8 mouse cellular contexts compared by ENCODE assay signal in the genomic region with DNA sequence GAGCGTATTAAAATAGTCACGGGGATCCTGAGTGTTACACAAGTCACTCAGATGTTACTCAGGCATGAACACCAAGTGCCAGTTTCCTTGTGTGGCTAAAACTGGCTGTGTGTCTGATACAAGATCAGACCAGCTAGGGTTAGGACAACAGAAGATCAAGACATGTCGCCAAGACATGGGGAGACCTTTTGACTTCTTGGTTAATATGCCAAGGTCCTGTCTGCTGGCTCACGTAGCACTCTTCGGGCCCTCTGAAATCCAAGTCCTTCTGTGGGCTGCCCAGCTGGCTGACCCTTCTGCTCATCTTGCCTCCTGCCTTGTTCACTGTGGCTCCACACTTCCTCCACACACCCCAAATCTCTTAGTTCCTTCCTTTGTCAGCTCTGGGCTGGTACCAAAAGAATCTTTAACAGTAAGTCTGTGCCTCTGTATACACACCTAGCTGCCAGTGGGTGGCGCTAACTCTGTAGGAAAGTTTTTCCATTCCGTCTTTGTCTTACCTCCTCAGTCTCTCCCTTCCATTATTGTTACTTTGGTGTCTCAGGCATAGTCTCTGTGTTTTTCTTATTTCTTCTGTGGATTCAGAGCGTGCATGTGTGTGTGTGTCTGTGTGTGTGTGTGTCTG. TPM values are rescaled to one million over a fixed set of nuclear protein-coding genes. Genes with fewer than 3 reads are reported as not detected.
A peak's percentile ranks its signal among the peaks of the same experiment; 100 is the strongest.
DNase-seq lines count a peak whose midpoint lies in the region; ATAC-seq and TF ChIP-seq lines count a peak whose summit lies in the region.

No protein-coding gene starts in this region.

- no peaks in the 10 kb centered on the region for H3K27me3 ChIP-seq in hindbrain, embryonic 11.5 days (ENCODE audit: control insufficient read depth, insufficient read depth, low read length)
- no peaks in the 10 kb centered on the region for H3K27me3 ChIP-seq in hindbrain, embryonic 16.5 days (replicated peaks; ENCODE audit: control insufficient read depth, insufficient read depth, low read length)
- no peaks in the 10 kb centered on the region for H3K27me3 ChIP-seq in embryonic facial prominence, embryonic 13.5 days
- no peaks in the 10 kb centered on the region for H3K27me3 ChIP-seq in midbrain, postnatal 0 days (ENCODE audit: insufficient read depth, low read length)

- no peak overlapping the region for H3K27ac ChIP-seq in hindbrain, embryonic 11.5 days (ENCODE audit: low read depth, low read length)
- no peak overlapping the region for H3K27ac ChIP-seq in hindbrain, embryonic 16.5 days (ENCODE audit: low read depth, low read length)
- 0 out of 2 replicates have a peak overlapping the region, but pooled peaks have one; percentile 0 for H3K27ac ChIP-seq in embryonic facial prominence, embryonic 13.5 days
- no peak overlapping the region for H3K27ac ChIP-seq in midbrain, postnatal 0 days (ENCODE audit: low read depth, low read length)

- H3K4me2 ChIP-seq in hindbrain, embryonic 11.5 days (replicated peaks; ENCODE audit: low read depth, low read length) = no peak overlapping the region
- no peak overlapping the region for H3K4me2 ChIP-seq in hindbrain, embryonic 16.5 days (ENCODE audit: low read length)
- H3K4me2 ChIP-seq in embryonic facial prominence, embryonic 13.5 days = no peak overlapping the region
- no peak overlapping the region for H3K4me2 ChIP-seq in midbrain, postnatal 0 days (ENCODE audit: low read depth, low read length, poor library complexity, severe bottlenecking)

- no peak overlapping the region for H3K9ac ChIP-seq in hindbrain, embryonic 11.5 days (ENCODE audit: low read depth, low read length)
- no peak overlapping the region for H3K9ac ChIP-seq in hindbrain, embryonic 16.5 days (ENCODE audit: low read depth, low read length)
- H3K9ac ChIP-seq in embryonic facial prominence, embryonic 13.5 days = no peak overlapping the region
- no peak overlapping the region for H3K9ac ChIP-seq in midbrain, postnatal 0 days (replicated peaks; ENCODE audit: low read length, poor library complexity, severe bottlenecking)

- ATAC-seq in hindbrain, embryonic 11.5 days (ENCODE audit: low FRiP score) = no peak
- no peak; the same call in 1 of the 2 replicates for ATAC-seq in hindbrain, embryonic 16.5 days
- ATAC-seq in embryonic facial prominence, embryonic 13.5 days (ENCODE audit: insufficient number of reproducible peaks, insufficient read depth, low FRiP score, low TSS enrichment, low read depth) = no peak
- ATAC-seq in midbrain, postnatal 0 days (ENCODE audit: low FRiP score) = no peak

- peak; percentile 51 for DNase-seq in hindbrain, embryonic 11.5 days (ENCODE audit: low spot score)
- peak; percentile 36 for DNase-seq in urinary bladder, postnatal 25 days (ENCODE audit: low spot score)
- DNase-seq in urinary bladder, adult 2 months (ENCODE audit: low spot score) = no peak
- DNase-seq in midbrain, postnatal 0 days (ENCODE audit: low spot score) = peak; percentile 53
- no peak for DNase-seq in right cerebral cortex, postnatal 36 days (ENCODE audit: low spot score in 2 of 2)
- DNase-seq in layer of hippocampus, adult 8-10 months (ENCODE audit: low spot score in 2 of 2) = no peak

- H3K4me3 ChIP-seq in hindbrain, embryonic 11.5 days (ENCODE audit: low read depth, low read length) = no peak overlapping the region
- no peak overlapping the region for H3K4me3 ChIP-seq in hindbrain, embryonic 16.5 days (ENCODE audit: low read length)
- H3K4me3 ChIP-seq in embryonic facial prominence, embryonic 13.5 days = no peak overlapping the region
- H3K4me3 ChIP-seq in midbrain, postnatal 0 days (ENCODE audit: low read depth, low read length) = no peak overlapping the region

- H3K9me3 ChIP-seq in hindbrain, embryonic 11.5 days (ENCODE audit: control insufficient read depth, low read length) = no peaks in the 10 kb centered on the region
- H3K9me3 ChIP-seq in hindbrain, embryonic 16.5 days (ENCODE audit: control insufficient read depth, low read length) = no peaks in the 10 kb centered on the region
- no peaks in the 10 kb centered on the region for H3K9me3 ChIP-seq in embryonic facial prominence, embryonic 13.5 days
- no peaks in the 10 kb centered on the region for H3K9me3 ChIP-seq in midbrain, postnatal 0 days (ENCODE audit: low read length)

- TF ChIP-seq CTCF in midbrain, postnatal 0 days (IDR thresholded peaks at IDR 0.05) = peak; percentile 69

- 70% methylated on average over 8 of the region's 8 CpGs for WGBS in hindbrain, embryonic 11.5 days
- WGBS in hindbrain, embryonic 16.5 days = 72% methylated on average over 8 of the region's 8 CpGs
- 65% methylated on average over 8 of the region's 8 CpGs for WGBS in embryonic facial prominence, embryonic 13.5 days
- WGBS in midbrain, postnatal 0 days = 71% methylated on average over 8 of the region's 8 CpGs

- H3K4me1 ChIP-seq in hindbrain, embryonic 11.5 days (replicated peaks; ENCODE audit: control insufficient read depth, insufficient read depth, low read length) = peaks cover 3% of the 10 kb centered on the region; the same call in 1 of the 2 replicates
- H3K4me1 ChIP-seq in hindbrain, embryonic 16.5 days (ENCODE audit: control insufficient read depth, insufficient read depth, low read depth, low read length) = peaks cover 4% of the 10 kb centered on the region
- peaks cover 32% of the 10 kb centered on the region for H3K4me1 ChIP-seq in embryonic facial prominence, embryonic 13.5 days
- H3K4me1 ChIP-seq in midbrain, postnatal 0 days (ENCODE audit: insufficient read depth, low read length) = no peaks in the 10 kb centered on the region

- no peaks in the 10 kb centered on the region for H3K36me3 ChIP-seq in hindbrain, embryonic 11.5 days (ENCODE audit: control insufficient read depth, insufficient read depth, low read length)
- no peaks in the 10 kb centered on the region for H3K36me3 ChIP-seq in hindbrain, embryonic 16.5 days (ENCODE audit: control insufficient read depth, insufficient read depth, low read length)
- 0 out of 2 replicates have a peak, but pooled peaks cover 8% of the 10 kb centered on the region for H3K36me3 ChIP-seq in embryonic facial prominence, embryonic 13.5 days
- peaks cover 5% of the 10 kb centered on the region; the same call in 1 of the 2 replicates for H3K36me3 ChIP-seq in midbrain, postnatal 0 days (ENCODE audit: insufficient read depth, low read length)

RNA-seq across cellular contexts. Expression of gene Ptpn3, which starts 38.5 kb away (rescaled TPM):
- 1.9 and 3.4 TPM in 2 replicates for polyA plus RNA-seq in hindbrain, embryonic 11.5 days (2014; fragmentation: Nextera tagmentation; extraction: Ambion mirVana)
- 2.8 and 4.2 TPM in 2 replicates for polyA plus RNA-seq in hindbrain, embryonic 16.5 days (2015; fragmentation: Nextera tagmentation; extraction: Ambion mirVana)
- polyA plus RNA-seq in urinary bladder, adult 2 months (2012; rRNA removed) = 22.1 and 23.5 TPM in 2 replicates
- 4.9 TPM in 2 replicates for polyA plus RNA-seq in embryonic facial prominence, embryonic 13.5 days (2015; fragmentation: Nextera tagmentation; extraction: Ambion mirVana)
- total RNA-seq in midbrain, postnatal 0 days (2014; rRNA removed) = 6.2 and 12.8 TPM in 2 replicates
- 1.4 and 1.9 TPM in 2 replicates for polyA plus RNA-seq in midbrain, postnatal 0 days (2015; fragmentation: Nextera tagmentation; extraction: Ambion mirVana)
- total RNA-seq in layer of hippocampus, adult 8-10 months (2022) = 10 to 100 TPM; 67.3 to 86.5 (median 79.2) TPM

Comparison
In these comparisons a context has a peak if more than half of its experiments do, and no peak if none do; other contexts are left out.
1. DNase-seq: peak in hindbrain, embryonic 11.5 days (single experiment), urinary bladder, postnatal 25 days (single experiment) and midbrain, postnatal 0 days (single experiment); none in urinary bladder, adult 2 months (single experiment), right cerebral cortex, postnatal 36 days (0 of 2) and layer of hippocampus, adult 8-10 months (0 of 2).